Mouse (Mus musculus) intestine, postnatal 0 days (tissue): ENCODE results near the gene Gpha2. TPM values are rescaled to one million over a fixed set of nuclear protein-coding genes. Genes with fewer than 3 reads are reported as not detected.

Source experiments
- ATAC-seq: fragments of 200-750 bp; cut with Nextera tagmentation; 2 replicates; pipeline ENCODE4 v1.8.0; 2017; ENCODE audit warnings: mild to moderate bottlenecking, moderate TSS enrichment, moderate library complexity
- H3K27ac ChIP-seq: fragments of 300-500 bp; sonication (generic); 2 replicates; pipeline ENCODE4 v1.5.1; 2014; ENCODE audit warnings: mild to moderate bottlenecking, low read depth, low read length, moderate library complexity
- H3K27me3 ChIP-seq: fragments of 300-500 bp; sonication (generic); replicated peaks from 2 replicates; pipeline ENCODE4 v1.6.1; 2014; ENCODE audit warnings: low read length, mixed read lengths; ENCODE audit not compliant: control insufficient read depth, insufficient read depth
- H3K36me3 ChIP-seq: fragments of 300-500 bp; sonication (generic); 2 replicates; pipeline ENCODE4 v1.6.1; 2014; ENCODE audit warnings: mild to moderate bottlenecking, moderate library complexity; ENCODE audit not compliant: control insufficient read depth, insufficient read depth
- H3K4me1 ChIP-seq: fragments of 300-500 bp; sonication (generic); replicated peaks from 2 replicates; pipeline ENCODE4 v1.6.1; 2014; ENCODE audit warnings: antibody characterized with exemption, low read length, mixed read lengths; ENCODE audit not compliant: control insufficient read depth, insufficient read depth
- H3K4me2 ChIP-seq: fragments of 300-500 bp; sonication (generic); replicated peaks from 2 replicates; pipeline ENCODE4 v1.6.1; 2014; ENCODE audit warnings: low read depth, mild to moderate bottlenecking, moderate library complexity
- H3K4me3 ChIP-seq: fragments of 300-500 bp; sonication (generic); 2 replicates; pipeline ENCODE4 v1.5.1; 2014; ENCODE audit warnings: low read depth, low read length
- H3K9ac ChIP-seq: fragments of 300-500 bp; sonication (generic); 2 replicates; pipeline ENCODE4 v1.6.1; 2014; ENCODE audit warnings: mild to moderate bottlenecking, low read depth, low read length
- H3K9me3 ChIP-seq: fragments of 300-500 bp; sonication (generic); 2 replicates; pipeline ENCODE4 v1.6.1; 2016; ENCODE audit warnings: mixed run types; ENCODE audit not compliant: control insufficient read depth
- CTCF ChIP-seq: sonication (generic); IDR thresholded peaks from 2 replicates; pipeline ENCODE4 v1.5.1; 2016; ENCODE audit warnings: low read depth, mild to moderate bottlenecking, control low read depth, antibody characterized with exemption, moderate library complexity
- WGBS: fragments of 180-500 bp; shearing (Covaris S2); extraction: QIAGEN DNeasy Blood & Tissue Kit; methylation state at CpG from one replicate; pipeline ENCODE4 v1.1.7; 2014; 5-methylcytosine and 5-hydroxymethylcytosine counted together
- polyA plus RNA-seq: library from polyadenylated mRNA; unstranded; fragments of >200 nt; fragmentation: Nextera tagmentation; extraction: Ambion mirVana; gene quantifications from 2 replicates; pipeline ENCODE4 v1.2.1, GENCODE M21; 2015

The Gpha2 gene
- polyA plus RNA-seq, 1 experiment from 2014 or later = 0.34 TPM

- H3K4me1 ChIP-seq = no peaks in the 10 kb centered on the region
- no peaks in the 10 kb centered on the region for H3K27me3 ChIP-seq
- no peak for ATAC-seq
- H3K9ac ChIP-seq = no peak overlapping the region
- H3K36me3 ChIP-seq = peaks cover 88% of the 10 kb centered on the region
- 84% methylated on average over 4 of the region's 4 CpGs for WGBS
- no peak overlapping the region for H3K27ac ChIP-seq
- H3K4me2 ChIP-seq = no peak overlapping the region
- no peak overlapping the region for H3K4me3 ChIP-seq
- TF ChIP-seq CTCF = no peak
- no peaks in the 10 kb centered on the region for H3K9me3 ChIP-seq
These were observed 26.8 kb downstream of the Gpha2 start for GRCm38 (mm10) chr19:6253021-6253420.

GRCm38 (mm10) chr19:6260428-6260827 is 34.2 kb downstream of the Gpha2 start:
- H3K4me1 ChIP-seq = 0 out of 2 replicates have a peak, but pooled peaks cover 3% of the 10 kb centered on the region
- H3K4me2 ChIP-seq = no peak overlapping the region
- H3K27ac ChIP-seq = no peak overlapping the region
- H3K27me3 ChIP-seq = no peaks in the 10 kb centered on the region
- no peaks in the 10 kb centered on the region for H3K9me3 ChIP-seq
- WGBS = 83% methylated on average over 2 of the region's 2 CpGs
- H3K36me3 ChIP-seq = peaks cover 59% of the 10 kb centered on the region
- ATAC-seq = no peak
- H3K9ac ChIP-seq = no peak overlapping the region
- TF ChIP-seq CTCF = peak; percentile 62
- H3K4me3 ChIP-seq = no peak overlapping the region

GRCm38 (mm10) chr19:6260946-6261345 is 34.8 kb downstream of the Gpha2 start:
- TF ChIP-seq CTCF = peak; percentile 61
- H3K36me3 ChIP-seq = peaks cover 54% of the 10 kb centered on the region
- 0 out of 2 replicates have a peak, but pooled peaks cover 3% of the 10 kb centered on the region for H3K4me1 ChIP-seq
- H3K4me3 ChIP-seq = no peak overlapping the region
- H3K27ac ChIP-seq = no peak overlapping the region
- H3K9ac ChIP-seq = no peak overlapping the region
- no peaks in the 10 kb centered on the region for H3K9me3 ChIP-seq
- 88% methylated on average over 4 of the region's 4 CpGs for WGBS
- H3K4me2 ChIP-seq = no peak overlapping the region
- no peak for ATAC-seq
- no peaks in the 10 kb centered on the region for H3K27me3 ChIP-seq

- H3K4me2 ChIP-seq = no peak overlapping the region
- no peak overlapping the region for H3K4me3 ChIP-seq
- H3K27ac ChIP-seq = no peak overlapping the region
- ATAC-seq = no peak
- H3K4me1 ChIP-seq = 0 out of 2 replicates have a peak, but pooled peaks cover 3% of the 10 kb centered on the region
- peaks cover 50% of the 10 kb centered on the region for H3K36me3 ChIP-seq
- no peaks in the 10 kb centered on the region for H3K27me3 ChIP-seq
- no peak overlapping the region for H3K9ac ChIP-seq
- no peaks in the 10 kb centered on the region for H3K9me3 ChIP-seq
- 92% methylated on average over 14 of the region's 14 CpGs for WGBS
- TF ChIP-seq CTCF = no peak
These were observed 35.2 kb downstream of the Gpha2 start for GRCm38 (mm10) chr19:6261379-6261778.

GRCm38 (mm10) chr19:6262222-6262621 is 36.0 kb downstream of the Gpha2 start:
- Histone ChIP-seq H3K27ac (peak overlapping the region; percentile 99), H3K4me2 (peak overlapping the region; percentile 77), H3K4me1 (0 out of 2 replicates have a peak, but pooled peaks cover 3% of the 10 kb centered on the region), H3K9me3 (no peaks in the 10 kb centered on the region), H3K27me3 (no peaks in the 10 kb centered on the region), H3K36me3 (peaks cover 41% of the 10 kb centered on the region), H3K9ac (0 out of 2 replicates have a peak overlapping the region, but pooled peaks have one; percentile 87), H3K4me3 (no peak overlapping the region)
- TF ChIP-seq CTCF = peak; percentile 98
- ATAC-seq = no peak
- WGBS = 59% methylated on average over 7 of the region's 7 CpGs

GRCm38 (mm10) chr19:6262839-6263433 is 36.8 kb downstream of the Gpha2 start:
- TF ChIP-seq CTCF = no peak
- Histone ChIP-seq H3K9me3 (no peaks in the 10 kb centered on the region), H3K4me2 (peak overlapping the region; percentile 77), H3K27me3 (no peaks in the 10 kb centered on the region), H3K4me1 (0 out of 2 replicates have a peak, but pooled peaks cover 3% of the 10 kb centered on the region), H3K4me3 (peak overlapping the region; percentile 62), H3K27ac (peak overlapping the region; percentile 99), H3K36me3 (peaks cover 34% of the 10 kb centered on the region), H3K9ac (peak overlapping the region; percentile 87)
- 36% methylated on average over 8 of the region's 8 CpGs for WGBS
- ATAC-seq = peak; percentile 71
